19 mouse cellular contexts compared by ENCODE assay signal in the genomic region with DNA sequence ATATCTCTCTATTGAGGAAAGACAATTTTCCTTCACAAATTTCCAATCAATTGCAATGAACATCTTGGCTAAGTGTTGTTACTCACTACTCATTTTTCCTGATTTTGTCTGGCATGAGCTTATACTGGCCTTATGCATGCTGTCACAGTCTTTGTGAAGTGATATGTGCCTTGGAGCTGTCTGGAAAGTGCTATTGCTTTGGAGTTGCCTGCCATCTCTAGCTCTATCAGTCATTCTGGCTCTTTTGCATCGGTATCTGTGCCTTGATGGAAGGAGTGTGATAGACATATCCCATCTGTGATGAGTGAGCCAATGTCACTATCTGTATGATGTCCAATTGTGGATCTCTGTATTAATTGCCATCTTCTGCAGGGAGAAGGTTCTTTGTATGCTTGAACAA.
"Had no signal": no experiment of that assay in that cellular context is flagged by ENCODE, and none has a peak within 500 bp of the region (broad histone marks: within the 10 kb centered on the region; RNA-seq: fewer than 3 reads in every experiment).

No protein-coding gene starts in this region.

- H3K9me3 ChIP-seq: lung, embryonic 15.5 days; midbrain, embryonic 10.5 days; midbrain, embryonic 12.5 days; neural tube, embryonic 13.5 days; neural tube, embryonic 15.5 days had no signal

- H3K4me3 ChIP-seq: lung, embryonic 15.5 days; midbrain, embryonic 10.5 days; midbrain, embryonic 12.5 days; myocyte; neural tube, embryonic 13.5 days; neural tube, embryonic 15.5 days had no signal

- H3K36me3 ChIP-seq: lung, embryonic 15.5 days; midbrain, embryonic 10.5 days; midbrain, embryonic 12.5 days; neural tube, embryonic 13.5 days; neural tube, embryonic 15.5 days had no signal

- H3K27me3 ChIP-seq: lung, embryonic 15.5 days; midbrain, embryonic 12.5 days; neural tube, embryonic 13.5 days; neural tube, embryonic 15.5 days had no signal

- H3K4me2 ChIP-seq: lung, embryonic 15.5 days; midbrain, embryonic 12.5 days; neural tube, embryonic 13.5 days; neural tube, embryonic 15.5 days had no signal

- H3K9ac ChIP-seq: lung, embryonic 15.5 days; midbrain, embryonic 12.5 days; neural tube, embryonic 13.5 days; neural tube, embryonic 15.5 days had no signal

- ATAC-seq: lung, postnatal 0 days; midbrain, embryonic 16.5 days had no signal

- H3K27ac ChIP-seq: lung, embryonic 15.5 days; midbrain, embryonic 10.5 days; midbrain, embryonic 12.5 days; neural tube, embryonic 13.5 days; neural tube, embryonic 15.5 days had no signal

- DNase-seq: lung, adult 18-20 months; lung, postnatal 4 days; midbrain, embryonic 14.5 days; retina, postnatal 1 day; right cerebral cortex, adult 18-20 months; right cerebral cortex, postnatal 25 days; right cerebral cortex, postnatal 4 days; spleen, adult 18-20 months; thymus, adult 18-20 months; thymus, postnatal 14 days; thymus, postnatal 36 days had no signal

- H3K4me1 ChIP-seq: lung, embryonic 15.5 days; midbrain, embryonic 10.5 days; midbrain, embryonic 12.5 days; neural tube, embryonic 13.5 days; neural tube, embryonic 15.5 days had no signal
